Mouse (Mus musculus): Measurements from ENCODE around the gene Ssr2. TPM values are rescaled to one million over a fixed set of nuclear protein-coding genes. Genes with fewer than 3 reads are reported as not detected.

Gene Ssr2
- 33.1 TPM for polyA plus RNA-seq (2014; fragmentation: Illumina TruSeq; extraction: RNeasy Lipid Tissue Mini Kit (QIAGEN cat#74804); ENCODE audit: low read depth, low replicate concordance)

DNA sequence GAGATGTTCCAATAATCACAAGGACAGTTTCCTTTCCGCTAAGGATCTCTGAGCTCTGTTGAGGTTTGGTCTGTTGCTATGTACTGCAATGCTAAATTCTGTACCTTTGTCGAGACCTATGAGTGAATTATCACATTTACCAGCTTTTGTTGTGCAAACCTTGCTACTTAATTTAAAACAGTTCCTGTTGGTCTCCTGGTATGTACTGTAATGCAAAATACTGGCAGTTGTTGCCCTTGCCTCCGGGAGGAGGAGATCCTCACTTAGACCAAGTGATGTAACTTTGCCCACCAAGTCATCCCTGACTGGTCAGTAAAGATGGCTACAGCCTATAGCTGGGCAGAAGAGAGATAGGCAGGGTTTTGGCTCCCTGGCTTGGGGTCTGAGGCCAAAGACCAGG, at the start of gene Ssr2:
Gene Ssr2, plus strand, starts transcription at position 337 of the 400 bp plus-strand sequence.

GRCm38 (mm10) chr3:88532299-88532674, 43.4 kb upstream of the Ssr2 start, which contains the start of gene Mex3a:
Gene Mex3a (plus strand): TSS chr3:88532395.

GRCm38 (mm10) chr3:88548180-88548917, 27.3 kb upstream of the Ssr2 start, which contains the start of gene Rab25:
Gene Rab25 (minus strand): TSS chr3:88548300.

GRCm38 (mm10) chr3:88552676-88553524, 22.8 kb upstream of the Ssr2 start, which contains the start of gene Lamtor2:
Gene Lamtor2 (minus strand): TSS chr3:88553074.

GRCm38 (mm10) chr3:88553525-88553879, 22.2 kb upstream of the Ssr2 start, which contains the start of gene Ubqln4:
Gene Ubqln4 (plus strand): TSS chr3:88553758.

GRCm38 (mm10) chr3:88605666-88606065, 30.0 kb downstream of the Ssr2 start, which contains the start of gene Arhgef2:
Gene Arhgef2 (plus strand): TSS chr3:88605966.

Other genes with a start within 250 kb of the Ssr2 start
- 0.29 TPM for gene Tmem79, start 239.7 kb upstream of the Ssr2 start, polyA plus RNA-seq (2014; fragmentation: Illumina TruSeq; extraction: RNeasy Lipid Tissue Mini Kit (QIAGEN cat#74804); ENCODE audit: low read depth, low replicate concordance)
- 21.1 TPM for gene Smg5, start 239.6 kb upstream of the Ssr2 start, polyA plus RNA-seq (2014; fragmentation: Illumina TruSeq; extraction: RNeasy Lipid Tissue Mini Kit (QIAGEN cat#74804); ENCODE audit: low read depth, low replicate concordance)
- not detected for gene Paqr6, start 211.3 kb upstream of the Ssr2 start, polyA plus RNA-seq (2014; fragmentation: Illumina TruSeq; extraction: RNeasy Lipid Tissue Mini Kit (QIAGEN cat#74804); ENCODE audit: low read depth, low replicate concordance)
- not detected for gene Bglap3, start 203.1 kb upstream of the Ssr2 start, polyA plus RNA-seq (2014; fragmentation: Illumina TruSeq; extraction: RNeasy Lipid Tissue Mini Kit (QIAGEN cat#74804); ENCODE audit: low read depth, low replicate concordance)
- gene Bglap2, start 197.2 kb upstream of the Ssr2 start, polyA plus RNA-seq (2014; fragmentation: Illumina TruSeq; extraction: RNeasy Lipid Tissue Mini Kit (QIAGEN cat#74804); ENCODE audit: low read depth, low replicate concordance): not detected
- not detected for gene Bglap, start 191.4 kb upstream of the Ssr2 start, polyA plus RNA-seq (2014; fragmentation: Illumina TruSeq; extraction: RNeasy Lipid Tissue Mini Kit (QIAGEN cat#74804); ENCODE audit: low read depth, low replicate concordance)
- 3.0 TPM for gene Pmf1, start 165.5 kb upstream of the Ssr2 start, polyA plus RNA-seq (2014; fragmentation: Illumina TruSeq; extraction: RNeasy Lipid Tissue Mini Kit (QIAGEN cat#74804); ENCODE audit: low read depth, low replicate concordance)
- gene Slc25a44, start 150.7 kb upstream of the Ssr2 start, polyA plus RNA-seq (2014; fragmentation: Illumina TruSeq; extraction: RNeasy Lipid Tissue Mini Kit (QIAGEN cat#74804); ENCODE audit: low read depth, low replicate concordance): 21.4 TPM
- gene Sema4a, start 114.7 kb upstream of the Ssr2 start, polyA plus RNA-seq (2014; fragmentation: Illumina TruSeq; extraction: RNeasy Lipid Tissue Mini Kit (QIAGEN cat#74804); ENCODE audit: low read depth, low replicate concordance): 2.4 TPM
- 4.2 TPM for gene Lmna, start 65.9 kb upstream of the Ssr2 start, polyA plus RNA-seq (2014; fragmentation: Illumina TruSeq; extraction: RNeasy Lipid Tissue Mini Kit (QIAGEN cat#74804); ENCODE audit: low read depth, low replicate concordance)
- gene Mex3a, start 43.5 kb upstream of the Ssr2 start, polyA plus RNA-seq (2014; fragmentation: Illumina TruSeq; extraction: RNeasy Lipid Tissue Mini Kit (QIAGEN cat#74804); ENCODE audit: low read depth, low replicate concordance): 2.4 TPM
- not detected for gene Rab25, start 27.6 kb upstream of the Ssr2 start, polyA plus RNA-seq (2014; fragmentation: Illumina TruSeq; extraction: RNeasy Lipid Tissue Mini Kit (QIAGEN cat#74804); ENCODE audit: low read depth, low replicate concordance)
- gene Lamtor2, start 22.8 kb upstream of the Ssr2 start, polyA plus RNA-seq (2014; fragmentation: Illumina TruSeq; extraction: RNeasy Lipid Tissue Mini Kit (QIAGEN cat#74804); ENCODE audit: low read depth, low replicate concordance): 5.0 TPM
- 22.3 TPM for gene Ubqln4, start 22.1 kb upstream of the Ssr2 start, polyA plus RNA-seq (2014; fragmentation: Illumina TruSeq; extraction: RNeasy Lipid Tissue Mini Kit (QIAGEN cat#74804); ENCODE audit: low read depth, low replicate concordance)
- 5.5 TPM for gene Arhgef2, start 30.1 kb downstream of the Ssr2 start, polyA plus RNA-seq (2014; fragmentation: Illumina TruSeq; extraction: RNeasy Lipid Tissue Mini Kit (QIAGEN cat#74804); ENCODE audit: low read depth, low replicate concordance)
- not detected for gene Rxfp4, start 77.3 kb downstream of the Ssr2 start, polyA plus RNA-seq (2014; fragmentation: Illumina TruSeq; extraction: RNeasy Lipid Tissue Mini Kit (QIAGEN cat#74804); ENCODE audit: low read depth, low replicate concordance)
- gene Khdc4, start 109.9 kb downstream of the Ssr2 start, polyA plus RNA-seq (2014; fragmentation: Illumina TruSeq; extraction: RNeasy Lipid Tissue Mini Kit (QIAGEN cat#74804); ENCODE audit: low read depth, low replicate concordance): 63.7 TPM
- gene Rit1, start 141.0 kb downstream of the Ssr2 start, polyA plus RNA-seq (2014; fragmentation: Illumina TruSeq; extraction: RNeasy Lipid Tissue Mini Kit (QIAGEN cat#74804); ENCODE audit: low read depth, low replicate concordance): 15.3 TPM
- 15.7 TPM for gene Syt11, start 199.3 kb downstream of the Ssr2 start, polyA plus RNA-seq (2014; fragmentation: Illumina TruSeq; extraction: RNeasy Lipid Tissue Mini Kit (QIAGEN cat#74804); ENCODE audit: low read depth, low replicate concordance)